Mouse (Mus musculus): ENCODE results near the gene Fhod1. TPM values are rescaled to one million over a fixed set of nuclear protein-coding genes. Genes with fewer than 3 reads are reported as not detected.
A peak's percentile ranks its signal among the peaks of the same experiment; 100 is the strongest.

The Fhod1 gene
- polyA plus RNA-seq, 1 experiment: 18.0 TPM

- H3K27ac ChIP-seq (ENCODE audit: insufficient read depth, low read depth, low read length): no peak overlapping the region
- H3K4me3 ChIP-seq (ENCODE audit: insufficient read depth, low read length): no peak overlapping the region
- peaks cover 11% of the 10 kb centered on the region for H3K4me1 ChIP-seq (ENCODE audit: control insufficient read depth, insufficient read depth, low read length)
- TF ChIP-seq CTCF (IDR thresholded peaks at IDR 0.05; ENCODE audit: low read depth, low read length): no peak
- TF ChIP-seq POLR2A (IDR thresholded peaks at IDR 0.05; ENCODE audit: borderline replicate concordance, low read depth, low read length): no peak
These were observed 2.4 kb upstream of the Fhod1 start for GRCm38 (mm10) chr8:105350186-105350585.

GRCm38 (mm10) chr8:105349096-105349771 lies 1.5 kb upstream of the Fhod1 start:
- Histone ChIP-seq H3K4me3 (ENCODE audit: insufficient read depth, low read length) (peak overlapping the region; percentile 63), H3K27ac (ENCODE audit: insufficient read depth, low read depth, low read length) (no peak overlapping the region), H3K4me1 (ENCODE audit: control insufficient read depth, insufficient read depth, low read length) (peaks cover 17% of the 10 kb centered on the region)
- no peak for TF ChIP-seq CTCF (IDR thresholded peaks at IDR 0.05; ENCODE audit: low read depth, low read length)
- no peak for TF ChIP-seq POLR2A (IDR thresholded peaks at IDR 0.05; ENCODE audit: borderline replicate concordance, low read depth, low read length)

GRCm38 (mm10) chr8:105348450-105349095 lies 820 bp upstream of the Fhod1 start, which contains the start of gene Slc9a5:
Gene Slc9a5, plus strand, starts transcription at chr8:105348843.
- peak within 1 kb of the TSS; percentile 44 for H3K27ac ChIP-seq (ENCODE audit: insufficient read depth, low read depth, low read length)
- peaks cover 24% of the 10 kb centered on the region for H3K4me1 ChIP-seq (ENCODE audit: control insufficient read depth, insufficient read depth, low read length)
- H3K4me3 ChIP-seq (ENCODE audit: insufficient read depth, low read length): peak within 1 kb of the TSS; percentile 92
- TF ChIP-seq CTCF (IDR thresholded peaks at IDR 0.05; ENCODE audit: low read depth, low read length): no peak
- no peak for TF ChIP-seq POLR2A (IDR thresholded peaks at IDR 0.05; ENCODE audit: borderline replicate concordance, low read depth, low read length)

GRCm38 (mm10) chr8:105346611-105347427 lies 934 bp downstream of the Fhod1 start:
- Histone ChIP-seq H3K4me1 (ENCODE audit: control insufficient read depth, insufficient read depth, low read length) (peaks cover 28% of the 10 kb centered on the region), H3K4me3 (ENCODE audit: insufficient read depth, low read length) (peak overlapping the region; percentile 92), H3K27ac (ENCODE audit: insufficient read depth, low read depth, low read length) (peak overlapping the region; percentile 44; the same call in 1 of the 2 replicates)
- TF ChIP-seq CTCF (IDR thresholded peaks at IDR 0.05; ENCODE audit: low read depth, low read length) (no peak; the same call in 1 of the 2 replicates), POLR2A (IDR thresholded peaks at IDR 0.05; ENCODE audit: borderline replicate concordance, low read depth, low read length) (0 out of 2 replicates have a peak, but pooled peaks have one; percentile 29)

GRCm38 (mm10) chr8:105345061-105345975 lies 2.4 kb downstream of the Fhod1 start:
- Histone ChIP-seq H3K4me3 (ENCODE audit: insufficient read depth, low read length) (peak overlapping the region; percentile 13), H3K27ac (ENCODE audit: insufficient read depth, low read depth, low read length) (peak overlapping the region; percentile 67), H3K4me1 (ENCODE audit: control insufficient read depth, insufficient read depth, low read length) (peaks cover 36% of the 10 kb centered on the region)
- no peak for TF ChIP-seq POLR2A (IDR thresholded peaks at IDR 0.05; ENCODE audit: borderline replicate concordance, low read depth, low read length)
- TF ChIP-seq CTCF (IDR thresholded peaks at IDR 0.05; ENCODE audit: low read depth, low read length): no peak

GRCm38 (mm10) chr8:105343791-105344574 lies 3.8 kb downstream of the Fhod1 start:
- Histone ChIP-seq H3K27ac (ENCODE audit: insufficient read depth, low read depth, low read length) (no peak overlapping the region), H3K4me3 (ENCODE audit: insufficient read depth, low read length) (no peak overlapping the region), H3K4me1 (ENCODE audit: control insufficient read depth, insufficient read depth, low read length) (peaks cover 47% of the 10 kb centered on the region)
- no peak for TF ChIP-seq POLR2A (IDR thresholded peaks at IDR 0.05; ENCODE audit: borderline replicate concordance, low read depth, low read length)
- no peak for TF ChIP-seq CTCF (IDR thresholded peaks at IDR 0.05; ENCODE audit: low read depth, low read length)

GRCm38 (mm10) chr8:105342768-105343167 lies 5.0 kb downstream of the Fhod1 start:
- Histone ChIP-seq H3K4me3 (ENCODE audit: insufficient read depth, low read length) (no peak overlapping the region), H3K4me1 (ENCODE audit: control insufficient read depth, insufficient read depth, low read length) (peaks cover 57% of the 10 kb centered on the region)

GRCm38 (mm10) chr8:105341399-105341798 lies 6.4 kb downstream of the Fhod1 start:
- no peak for TF ChIP-seq CTCF (IDR thresholded peaks at IDR 0.05; ENCODE audit: low read depth, low read length)
- TF ChIP-seq POLR2A (IDR thresholded peaks at IDR 0.05; ENCODE audit: borderline replicate concordance, low read depth, low read length): no peak
- Histone ChIP-seq H3K4me1 (ENCODE audit: control insufficient read depth, insufficient read depth, low read length) (peaks cover 56% of the 10 kb centered on the region), H3K4me3 (ENCODE audit: insufficient read depth, low read length) (no peak overlapping the region), H3K27ac (ENCODE audit: insufficient read depth, low read depth, low read length) (no peak overlapping the region)

More at GRCm38 (mm10) chr8:105342768-105343167, 5.0 kb downstream of the Fhod1 start:
- TF ChIP-seq POLR2A (IDR thresholded peaks at IDR 0.05; ENCODE audit: borderline replicate concordance, low read depth, low read length): no peak
- no peak for TF ChIP-seq CTCF (IDR thresholded peaks at IDR 0.05; ENCODE audit: low read depth, low read length)
- no peak overlapping the region for H3K27ac ChIP-seq (ENCODE audit: insufficient read depth, low read depth, low read length)
